In the genomic region with DNA sequence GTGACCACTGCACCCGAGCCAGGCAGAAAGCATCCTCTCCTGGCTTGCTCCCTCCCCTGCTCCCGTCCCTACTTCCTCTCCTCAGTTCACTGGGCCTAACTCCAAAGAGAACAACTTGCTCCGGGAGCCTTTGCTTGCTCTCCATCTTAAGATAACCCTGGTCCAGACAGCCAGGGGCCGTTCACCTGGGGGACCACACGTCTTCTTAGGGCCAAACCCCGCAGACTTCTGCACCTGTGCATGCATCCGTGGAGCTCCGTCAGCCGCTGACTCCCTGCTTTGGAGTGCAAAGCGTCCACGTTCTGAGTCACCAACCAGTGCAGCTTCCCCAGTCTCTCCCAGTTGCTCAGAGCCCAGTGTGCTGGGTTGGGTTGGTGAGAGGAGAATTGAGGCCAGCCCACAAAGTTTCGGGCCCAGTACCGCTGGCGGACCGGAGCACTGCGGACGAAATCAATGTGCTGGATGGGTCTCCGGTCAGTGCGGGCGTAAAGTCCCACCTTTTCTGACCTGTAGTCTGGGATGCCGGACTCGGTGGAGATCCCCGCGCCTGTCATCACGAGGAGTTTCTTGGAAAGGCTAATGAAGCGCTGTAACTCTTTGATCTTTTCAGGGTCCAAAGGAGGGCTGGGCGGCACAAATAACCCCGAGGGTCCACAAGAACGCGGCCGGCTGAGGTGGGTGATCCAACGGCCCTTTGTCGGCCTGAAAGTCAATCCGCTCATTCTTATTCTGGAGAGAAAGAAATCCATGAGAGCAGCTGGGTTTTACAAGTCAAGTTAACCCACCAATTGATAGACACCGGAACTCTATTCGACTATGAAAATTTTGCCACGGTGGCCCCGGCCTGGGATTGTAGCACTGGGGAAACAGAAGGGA, we compare ENCODE assay signal across 12 mouse cellular contexts. TPM values are rescaled to one million over a fixed set of nuclear protein-coding genes. Genes with fewer than 3 reads are reported as not detected.
DNase-seq lines count a peak whose midpoint lies in the region; ATAC-seq and TF ChIP-seq lines count a peak whose summit lies in the region.
"Had no signal": no experiment of that assay in that cellular context is flagged by ENCODE, and none has a peak within 500 bp of the region (broad histone marks: within the 10 kb centered on the region; RNA-seq: fewer than 3 reads in every experiment).

No protein-coding gene starts in this region.

- H3K9ac ChIP-seq in intestine, embryonic 14.5 days (ENCODE audit: low read length), result no peak overlapping the region
- H3K9ac ChIP-seq in intestine, postnatal 0 days (ENCODE audit: low read depth, low read length), result no peak overlapping the region
- peak overlapping the region; percentile 9; the same call in 1 of the 2 replicates for H3K9ac ChIP-seq in embryonic facial prominence, embryonic 12.5 days
- peak overlapping the region; percentile 60 for H3K9ac ChIP-seq in hindbrain, embryonic 13.5 days
- peak overlapping the region; percentile 46 for H3K9ac ChIP-seq in midbrain, postnatal 0 days (replicated peaks; ENCODE audit: low read length, poor library complexity, severe bottlenecking)

- peaks cover 7% of the 10 kb centered on the region for H3K4me1 ChIP-seq in intestine, embryonic 14.5 days (replicated peaks; ENCODE audit: control insufficient read depth, insufficient read depth, low read length)
- H3K4me1 ChIP-seq in intestine, postnatal 0 days (replicated peaks; ENCODE audit: control insufficient read depth, insufficient read depth, low read length), result no peaks in the 10 kb centered on the region
- H3K4me1 ChIP-seq in embryonic facial prominence, embryonic 12.5 days, result peaks cover 12% of the 10 kb centered on the region
- peaks cover 35% of the 10 kb centered on the region for H3K4me1 ChIP-seq in hindbrain, embryonic 13.5 days (replicated peaks)
- H3K4me1 ChIP-seq in midbrain, postnatal 0 days (ENCODE audit: insufficient read depth, low read length), result peaks cover 13% of the 10 kb centered on the region; the same call in 1 of the 2 replicates

- ATAC-seq in intestine, embryonic 14.5 days (replicated peaks; ENCODE audit: low FRiP score, low TSS enrichment, low read depth), result no peak
- ATAC-seq in intestine, postnatal 0 days, result no peak
- no peak for ATAC-seq in embryonic facial prominence, embryonic 12.5 days (ENCODE audit: insufficient number of reproducible peaks, insufficient read depth, low FRiP score, low TSS enrichment)
- ATAC-seq in hindbrain, embryonic 13.5 days (ENCODE audit: low FRiP score), result no peak
- ATAC-seq in midbrain, postnatal 0 days (ENCODE audit: low FRiP score), result no peak
- ATAC-seq in erythroblast, adult 5-6 weeks (replicated peaks; ENCODE audit: low FRiP score, poor library complexity, severe bottlenecking), result no peak

- peak overlapping the region; percentile 25; the same call in 1 of the 2 replicates for H3K4me2 ChIP-seq in intestine, embryonic 14.5 days (ENCODE audit: low read length)
- H3K4me2 ChIP-seq in intestine, postnatal 0 days (replicated peaks; ENCODE audit: low read depth), result no peak overlapping the region
- peak overlapping the region; percentile 36 for H3K4me2 ChIP-seq in embryonic facial prominence, embryonic 12.5 days (replicated peaks)
- peak overlapping the region; percentile 48 for H3K4me2 ChIP-seq in hindbrain, embryonic 13.5 days
- H3K4me2 ChIP-seq in midbrain, postnatal 0 days (ENCODE audit: low read depth, low read length, poor library complexity, severe bottlenecking), result peak overlapping the region; percentile 46

- H3K9me3 ChIP-seq in intestine, embryonic 14.5 days (ENCODE audit: control insufficient read depth, low read length), result no peaks in the 10 kb centered on the region
- no peaks in the 10 kb centered on the region for H3K9me3 ChIP-seq in intestine, postnatal 0 days (ENCODE audit: control insufficient read depth)
- H3K9me3 ChIP-seq in embryonic facial prominence, embryonic 12.5 days, result no peaks in the 10 kb centered on the region
- H3K9me3 ChIP-seq in hindbrain, embryonic 13.5 days, result no peaks in the 10 kb centered on the region
- no peaks in the 10 kb centered on the region for H3K9me3 ChIP-seq in midbrain, postnatal 0 days (ENCODE audit: low read length)
- H3K9me3 ChIP-seq: megakaryocyte, embryonic 14.5 days had no signal

- no peak for TF ChIP-seq CTCF in intestine, postnatal 0 days (IDR thresholded peaks at IDR 0.05; ENCODE audit: low read depth)
- no peak for TF ChIP-seq CTCF in midbrain, postnatal 0 days (IDR thresholded peaks at IDR 0.05)

- no peak overlapping the region for H3K27ac ChIP-seq in intestine, embryonic 14.5 days (ENCODE audit: low read depth)
- no peak overlapping the region for H3K27ac ChIP-seq in intestine, postnatal 0 days (ENCODE audit: low read depth, low read length)
- H3K27ac ChIP-seq in embryonic facial prominence, embryonic 12.5 days, result no peak overlapping the region
- no peak overlapping the region for H3K27ac ChIP-seq in hindbrain, embryonic 13.5 days
- no peak overlapping the region for H3K27ac ChIP-seq in midbrain, postnatal 0 days (ENCODE audit: low read depth, low read length)

- no peak for DNase-seq in intestine, embryonic 14.5 days (ENCODE audit: low spot score)
- no peak for DNase-seq in midbrain, postnatal 0 days (ENCODE audit: low spot score)
- no peak for DNase-seq in spleen, adult 12 weeks (ENCODE audit: low spot score)
- no peak for DNase-seq in urinary bladder, adult 18-20 months (ENCODE audit: low spot score in 2 of 2)
- DNase-seq: gastrocnemius, postnatal 36 days; layer of hippocampus, adult 9-11 months; spleen, adult 18-20 months had no signal

- WGBS in intestine, embryonic 14.5 days, result 47% methylated on average over 38 of the region's 38 CpGs
- 65% methylated on average over 38 of the region's 38 CpGs for WGBS in intestine, postnatal 0 days
- WGBS in embryonic facial prominence, embryonic 12.5 days, result 28% methylated on average over 38 of the region's 38 CpGs
- WGBS in hindbrain, embryonic 13.5 days, result 23% methylated on average over 38 of the region's 38 CpGs
- 28% methylated on average over 38 of the region's 38 CpGs for WGBS in midbrain, postnatal 0 days

- no peak overlapping the region for H3K4me3 ChIP-seq in intestine, embryonic 14.5 days (ENCODE audit: low read depth, low read length)
- H3K4me3 ChIP-seq in intestine, postnatal 0 days (ENCODE audit: low read depth, low read length), result no peak overlapping the region
- H3K4me3 ChIP-seq in embryonic facial prominence, embryonic 12.5 days, result peak overlapping the region; percentile 9; the same call in 1 of the 2 replicates
- peak overlapping the region; percentile 20 for H3K4me3 ChIP-seq in hindbrain, embryonic 13.5 days
- H3K4me3 ChIP-seq in midbrain, postnatal 0 days (ENCODE audit: low read depth, low read length), result peak overlapping the region; percentile 24; the same call in 1 of the 2 replicates
- H3K4me3 ChIP-seq: megakaryocyte, embryonic 14.5 days had no signal

- no peaks in the 10 kb centered on the region for H3K27me3 ChIP-seq in intestine, embryonic 14.5 days (replicated peaks; ENCODE audit: control insufficient read depth, insufficient read depth, low read length)
- H3K27me3 ChIP-seq in intestine, postnatal 0 days (replicated peaks; ENCODE audit: control insufficient read depth, insufficient read depth, low read length), result no peaks in the 10 kb centered on the region
- H3K27me3 ChIP-seq in embryonic facial prominence, embryonic 12.5 days, result peaks cover 23% of the 10 kb centered on the region
- peaks cover 26% of the 10 kb centered on the region for H3K27me3 ChIP-seq in hindbrain, embryonic 13.5 days
- no peaks in the 10 kb centered on the region for H3K27me3 ChIP-seq in midbrain, postnatal 0 days (ENCODE audit: insufficient read depth, low read length)
- H3K27me3 ChIP-seq: megakaryocyte, embryonic 14.5 days had no signal

- no peaks in the 10 kb centered on the region for H3K36me3 ChIP-seq in intestine, embryonic 14.5 days (ENCODE audit: control insufficient read depth, insufficient read depth, low read length)
- H3K36me3 ChIP-seq in intestine, postnatal 0 days (ENCODE audit: control insufficient read depth, insufficient read depth), result peaks cover 13% of the 10 kb centered on the region
- no peaks in the 10 kb centered on the region for H3K36me3 ChIP-seq in embryonic facial prominence, embryonic 12.5 days
- H3K36me3 ChIP-seq in hindbrain, embryonic 13.5 days, result peaks cover 4% of the 10 kb centered on the region; the same call in 1 of the 2 replicates
- H3K36me3 ChIP-seq in midbrain, postnatal 0 days (ENCODE audit: insufficient read depth, low read length), result peaks cover 5% of the 10 kb centered on the region; the same call in 1 of the 2 replicates

RNA-seq across cellular contexts. Expression of gene Sirt4, which starts 1.9 kb away (rescaled TPM):
- 15.2 and 21.5 TPM in 2 replicates for polyA plus RNA-seq in intestine, embryonic 14.5 days (2014; fragmentation: Nextera tagmentation; extraction: Ambion mirVana)
- 5.0 and 6.4 TPM in 2 replicates for polyA plus RNA-seq in intestine, postnatal 0 days (2015; fragmentation: Nextera tagmentation; extraction: Ambion mirVana)
- polyA plus RNA-seq in embryonic facial prominence, embryonic 12.5 days (2016; fragmentation: Nextera tagmentation; extraction: Ambion mirVana), result 23.2 and 25.9 TPM in 2 replicates
- polyA plus RNA-seq in hindbrain, embryonic 13.5 days (2015; fragmentation: Nextera tagmentation; extraction: Ambion mirVana), result 30.0 TPM in 2 replicates
- total RNA-seq in midbrain, postnatal 0 days (2014; rRNA removed), result 19.5 and 25.6 TPM in 2 replicates
- 22.4 and 27.0 TPM in 2 replicates for polyA plus RNA-seq in midbrain, postnatal 0 days (2015; fragmentation: Nextera tagmentation; extraction: Ambion mirVana)
- 3.1 and 5.9 TPM in 2 replicates for total RNA-seq in erythroblast, adult 5-6 weeks (2015; ENCODE audit: low replicate concordance)
- total RNA-seq in erythroblast, adult 5-6 weeks (2017; ENCODE audit: low replicate concordance), result 0.60 and 2.0 TPM in 2 replicates

RNA-seq across cellular contexts. Expression of gene Pla2g1b, which starts 16.6 kb away (rescaled TPM):
- polyA plus RNA-seq in intestine, embryonic 14.5 days (2014; fragmentation: Nextera tagmentation; extraction: Ambion mirVana), result 5.0 and 6.3 TPM in 2 replicates
- polyA plus RNA-seq in intestine, postnatal 0 days (2015; fragmentation: Nextera tagmentation; extraction: Ambion mirVana), result 0.78 and 0.98 TPM in 2 replicates
- polyA plus RNA-seq in embryonic facial prominence, embryonic 12.5 days (2016; fragmentation: Nextera tagmentation; extraction: Ambion mirVana), result not detected in 2 replicates
- not detected in 2 replicates for polyA plus RNA-seq in hindbrain, embryonic 13.5 days (2015; fragmentation: Nextera tagmentation; extraction: Ambion mirVana)
- total RNA-seq in midbrain, postnatal 0 days (2014; rRNA removed), result not detected in 2 replicates
- not detected in 2 replicates for polyA plus RNA-seq in midbrain, postnatal 0 days (2015; fragmentation: Nextera tagmentation; extraction: Ambion mirVana)
- not detected in 2 replicates for total RNA-seq in erythroblast, adult 5-6 weeks (2015; ENCODE audit: low replicate concordance)
- not detected in 2 replicates for total RNA-seq in erythroblast, adult 5-6 weeks (2017; ENCODE audit: low replicate concordance)
- total RNA-seq: gastrocnemius, postnatal 36 days had no signal

RNA-seq across cellular contexts. Expression of gene Pxn, which starts 23.8 kb away (rescaled TPM):
- polyA plus RNA-seq in intestine, embryonic 14.5 days (2014; fragmentation: Nextera tagmentation; extraction: Ambion mirVana), result 16.8 and 19.3 TPM in 2 replicates
- polyA plus RNA-seq in intestine, postnatal 0 days (2015; fragmentation: Nextera tagmentation; extraction: Ambion mirVana), result 65.1 and 71.1 TPM in 2 replicates
- polyA plus RNA-seq in embryonic facial prominence, embryonic 12.5 days (2016; fragmentation: Nextera tagmentation; extraction: Ambion mirVana), result 46.8 and 47.1 TPM in 2 replicates
- 19.9 and 23.4 TPM in 2 replicates for polyA plus RNA-seq in hindbrain, embryonic 13.5 days (2015; fragmentation: Nextera tagmentation; extraction: Ambion mirVana)
- total RNA-seq in midbrain, postnatal 0 days (2014; rRNA removed), result 34.6 and 39.4 TPM in 2 replicates
- 15.3 and 15.9 TPM in 2 replicates for polyA plus RNA-seq in midbrain, postnatal 0 days (2015; fragmentation: Nextera tagmentation; extraction: Ambion mirVana)
- total RNA-seq in erythroblast, adult 5-6 weeks (2015; ENCODE audit: low replicate concordance), result 18.8 and 38.5 TPM in 2 replicates
- total RNA-seq in erythroblast, adult 5-6 weeks (2017; ENCODE audit: low replicate concordance), result 14.8 and 57.5 TPM in 2 replicates

RNA-seq across cellular contexts. Expression of gene Msi1, which starts 53.2 kb away (rescaled TPM):
- 16.0 and 16.5 TPM in 2 replicates for polyA plus RNA-seq in intestine, embryonic 14.5 days (2014; fragmentation: Nextera tagmentation; extraction: Ambion mirVana)
- polyA plus RNA-seq in intestine, postnatal 0 days (2015; fragmentation: Nextera tagmentation; extraction: Ambion mirVana), result 4.1 and 4.3 TPM in 2 replicates
- polyA plus RNA-seq in embryonic facial prominence, embryonic 12.5 days (2016; fragmentation: Nextera tagmentation; extraction: Ambion mirVana), result 38.7 and 40.2 TPM in 2 replicates
- 71.8 and 76.9 TPM in 2 replicates for polyA plus RNA-seq in hindbrain, embryonic 13.5 days (2015; fragmentation: Nextera tagmentation; extraction: Ambion mirVana)
- 72.5 and 82.9 TPM in 2 replicates for total RNA-seq in midbrain, postnatal 0 days (2014; rRNA removed)
- 41.1 and 52.1 TPM in 2 replicates for polyA plus RNA-seq in midbrain, postnatal 0 days (2015; fragmentation: Nextera tagmentation; extraction: Ambion mirVana)
- not detected in 2 replicates for total RNA-seq in erythroblast, adult 5-6 weeks (2015; ENCODE audit: low replicate concordance)
- total RNA-seq in erythroblast, adult 5-6 weeks (2017; ENCODE audit: low replicate concordance), result not detected in 2 replicates

Comparison
In these comparisons a context has a peak if more than half of its experiments do, and no peak if none do; other contexts are left out.
1. H3K4me3 ChIP-seq: peak in embryonic facial prominence, embryonic 12.5 days (single experiment), hindbrain, embryonic 13.5 days (single experiment) and midbrain, postnatal 0 days (single experiment); none in intestine, embryonic 14.5 days (single experiment) and intestine, postnatal 0 days (single experiment).
2. H3K9ac ChIP-seq: peak in embryonic facial prominence, embryonic 12.5 days (single experiment), hindbrain, embryonic 13.5 days (single experiment) and midbrain, postnatal 0 days (single experiment); none in intestine, embryonic 14.5 days (single experiment) and intestine, postnatal 0 days (single experiment).